In genomic region chr19:6968491-6969271, GRCm38 (mm10) we compare ENCODE assay signal across 8 mouse cellular contexts. TPM values are rescaled to one million over a fixed set of nuclear protein-coding genes. Genes with fewer than 3 reads are reported as not detected.
DNase-seq lines count a peak whose midpoint lies in the region; ATAC-seq and TF ChIP-seq lines count a peak whose summit lies in the region.

No protein-coding gene starts in this region.

- peak overlapping the region; percentile 89 for H3K9ac ChIP-seq in heart, embryonic 13.5 days
- peak overlapping the region; percentile 87 for H3K9ac ChIP-seq in intestine, embryonic 15.5 days
- H3K9ac ChIP-seq in stomach, postnatal 0 days (ENCODE audit: low read length): peak overlapping the region; percentile 82

- no peaks in the 10 kb centered on the region for H3K27me3 ChIP-seq in heart, embryonic 13.5 days (replicated peaks)
- no peaks in the 10 kb centered on the region for H3K27me3 ChIP-seq in intestine, embryonic 15.5 days (replicated peaks)
- H3K27me3 ChIP-seq in stomach, postnatal 0 days (ENCODE audit: control insufficient read depth, insufficient read depth, low read length): no peaks in the 10 kb centered on the region

- ATAC-seq in heart, embryonic 13.5 days (ENCODE audit: extremely low read depth, insufficient number of reproducible peaks, low FRiP score, low TSS enrichment): no peak
- ATAC-seq in intestine, embryonic 15.5 days: peak; percentile 86
- peak; percentile 30; the same call in 1 of the 2 replicates for ATAC-seq in stomach, postnatal 0 days (ENCODE audit: low FRiP score, low TSS enrichment)

- H3K4me2 ChIP-seq in heart, embryonic 13.5 days: peak overlapping the region; percentile 79
- peak overlapping the region; percentile 72 for H3K4me2 ChIP-seq in intestine, embryonic 15.5 days (replicated peaks)
- peak overlapping the region; percentile 87 for H3K4me2 ChIP-seq in stomach, postnatal 0 days (replicated peaks; ENCODE audit: low read depth)

- H3K27ac ChIP-seq in heart, embryonic 13.5 days (replicated peaks): 0 out of 2 replicates have a peak overlapping the region, but pooled peaks have one; percentile 17
- 0 out of 2 replicates have a peak overlapping the region, but pooled peaks have one; percentile 1 for H3K27ac ChIP-seq in brown adipose tissue, adult 24 weeks (replicated peaks; ENCODE audit: low read depth, low read length)
- peak overlapping the region; percentile 92 for H3K27ac ChIP-seq in intestine, embryonic 15.5 days
- H3K27ac ChIP-seq in stomach, postnatal 0 days (replicated peaks): peak overlapping the region; percentile 79

- H3K36me3 ChIP-seq in heart, embryonic 13.5 days: peaks cover 33% of the 10 kb centered on the region
- peaks cover 25% of the 10 kb centered on the region for H3K36me3 ChIP-seq in intestine, embryonic 15.5 days
- peaks cover 24% of the 10 kb centered on the region for H3K36me3 ChIP-seq in stomach, postnatal 0 days (ENCODE audit: control insufficient read depth, insufficient read depth, low read length)

- no peaks in the 10 kb centered on the region for H3K9me3 ChIP-seq in heart, embryonic 13.5 days
- no peaks in the 10 kb centered on the region for H3K9me3 ChIP-seq in intestine, embryonic 15.5 days
- no peaks in the 10 kb centered on the region for H3K9me3 ChIP-seq in stomach, postnatal 0 days (ENCODE audit: control insufficient read depth, low read length)

- no peak for TF ChIP-seq POLR2A in lung, adult 2 months (IDR thresholded peaks at IDR 0.05; ENCODE audit: borderline replicate concordance, extremely low read depth, low read depth, low read length)

- TF ChIP-seq EP300 in stomach, postnatal 0 days (optimal IDR thresholded peaks at IDR 0.05): no peak

- WGBS in heart, embryonic 13.5 days: 10% methylated on average over 15 of the region's 15 CpGs
- WGBS in intestine, embryonic 15.5 days: 5% methylated on average over 15 of the region's 15 CpGs
- 7% methylated on average over 15 of the region's 15 CpGs for WGBS in lung, adult 2 months
- WGBS in stomach, postnatal 0 days: 5% methylated on average over 15 of the region's 15 CpGs

- H3K4me3 ChIP-seq in heart, embryonic 13.5 days: peak overlapping the region; percentile 70
- peak overlapping the region; percentile 95 for H3K4me3 ChIP-seq in brown adipose tissue, adult 24 weeks (ENCODE audit: insufficient read depth, low read depth, low read length)
- peak overlapping the region; percentile 74 for H3K4me3 ChIP-seq in intestine, embryonic 15.5 days (replicated peaks)
- H3K4me3 ChIP-seq in lung, adult 2 months (replicated peaks; ENCODE audit: extremely low read depth, low read depth, low read length): peak overlapping the region; percentile 82
- H3K4me3 ChIP-seq in stomach, postnatal 0 days (ENCODE audit: low read depth, low read length): peak overlapping the region; percentile 76

- TF ChIP-seq CTCF in lung, adult 2 months (IDR thresholded peaks at IDR 0.05; ENCODE audit: insufficient read depth, low read length): no peak
- TF ChIP-seq CTCF in stomach, postnatal 0 days (IDR thresholded peaks at IDR 0.05; ENCODE audit: low read depth): no peak

- peaks cover 41% of the 10 kb centered on the region for H3K4me1 ChIP-seq in heart, embryonic 13.5 days
- H3K4me1 ChIP-seq in brown adipose tissue, adult 24 weeks (ENCODE audit: control insufficient read depth, insufficient read depth, insufficient read length, low read length): peaks cover 3% of the 10 kb centered on the region
- H3K4me1 ChIP-seq in intestine, embryonic 15.5 days (replicated peaks): peaks cover 50% of the 10 kb centered on the region
- peaks cover 13% of the 10 kb centered on the region for H3K4me1 ChIP-seq in lung, adult 2 months (ENCODE audit: control insufficient read depth, insufficient read depth, low read length)
- peaks cover 10% of the 10 kb centered on the region for H3K4me1 ChIP-seq in stomach, postnatal 0 days (replicated peaks; ENCODE audit: control insufficient read depth, insufficient read depth)

- DNase-seq in heart, adult 9 months (ENCODE audit: low spot score in 2 of 2): no peak
- DNase-seq in lung, adult 2 months: peak; percentile 55
- DNase-seq in stomach, postnatal 0 days (ENCODE audit: low spot score): peak; percentile 86
- DNase-seq in right cerebral cortex, adult 2 months (ENCODE audit: low spot score in 2 of 2): no peak
- DNase-seq in left cerebral cortex, adult 8-10 months (ENCODE audit: low spot score in 2 of 2): no peak

RNA-seq across cellular contexts. Expression of gene Ppp1r14b, which starts 6.1 kb away (rescaled TPM):
- 82.3 and 117 TPM in 2 replicates for polyA plus RNA-seq in heart, embryonic 13.5 days (2015; fragmentation: Nextera tagmentation; extraction: Ambion mirVana)
- polyA plus RNA-seq in brown adipose tissue, adult 24 weeks (2012; ENCODE audit: insufficient read depth, insufficient read length, missing spikeins): 210 and 250 TPM in 2 replicates
- 177 and 188 TPM in 2 replicates for polyA plus RNA-seq in intestine, embryonic 15.5 days (2015; fragmentation: Nextera tagmentation; extraction: Ambion mirVana)
- 47.1 and 53.6 TPM in 2 replicates for polyA plus RNA-seq in lung, adult 2 months (2012; rRNA removed)
- polyA plus RNA-seq in stomach, postnatal 0 days (2015; fragmentation: Nextera tagmentation; extraction: Ambion mirVana): 143 and 148 TPM in 2 replicates
- total RNA-seq in left cerebral cortex, adult 8-10 months (2022): 10 to 100 TPM; 56.6 to 72.1 (median 59.0) TPM

RNA-seq across cellular contexts. Expression of gene Plcb3, which starts 7.6 kb away (rescaled TPM):
- polyA plus RNA-seq in heart, embryonic 13.5 days (2015; fragmentation: Nextera tagmentation; extraction: Ambion mirVana): 18.1 and 18.6 TPM in 2 replicates
- 23.8 and 26.8 TPM in 2 replicates for polyA plus RNA-seq in brown adipose tissue, adult 24 weeks (2012; ENCODE audit: insufficient read depth, insufficient read length, missing spikeins)
- polyA plus RNA-seq in intestine, embryonic 15.5 days (2015; fragmentation: Nextera tagmentation; extraction: Ambion mirVana): 187 and 198 TPM in 2 replicates
- polyA plus RNA-seq in lung, adult 2 months (2012; rRNA removed): 109 and 124 TPM in 2 replicates
- polyA plus RNA-seq in stomach, postnatal 0 days (2015; fragmentation: Nextera tagmentation; extraction: Ambion mirVana): 30.0 and 33.2 TPM in 2 replicates
- total RNA-seq in left cerebral cortex, adult 8-10 months (2022): 10 to 100 TPM; 13.8 to 18.2 (median 14.5) TPM

RNA-seq across cellular contexts. Expression of gene Fkbp2, which starts 11.6 kb away (rescaled TPM):
- 80.9 and 98.7 TPM in 2 replicates for polyA plus RNA-seq in heart, embryonic 13.5 days (2015; fragmentation: Nextera tagmentation; extraction: Ambion mirVana)
- 126 and 133 TPM in 2 replicates for polyA plus RNA-seq in brown adipose tissue, adult 24 weeks (2012; ENCODE audit: insufficient read depth, insufficient read length, missing spikeins)
- 154 and 170 TPM in 2 replicates for polyA plus RNA-seq in intestine, embryonic 15.5 days (2015; fragmentation: Nextera tagmentation; extraction: Ambion mirVana)
- polyA plus RNA-seq in lung, adult 2 months (2012; rRNA removed): 42.3 and 51.3 TPM in 2 replicates
- 130 and 134 TPM in 2 replicates for polyA plus RNA-seq in stomach, postnatal 0 days (2015; fragmentation: Nextera tagmentation; extraction: Ambion mirVana)
- total RNA-seq in left cerebral cortex, adult 8-10 months (2022): 100 to 1,000 TPM in 2 of 4 experiments, 10 to 100 TPM in 2; 79.1 to 129 (median 98.4) TPM

RNA-seq across cellular contexts. Expression of gene Vegfb, which starts 18.8 kb away (rescaled TPM):
- polyA plus RNA-seq in heart, embryonic 13.5 days (2015; fragmentation: Nextera tagmentation; extraction: Ambion mirVana): 125 and 133 TPM in 2 replicates
- 255 and 283 TPM in 2 replicates for polyA plus RNA-seq in brown adipose tissue, adult 24 weeks (2012; ENCODE audit: insufficient read depth, insufficient read length, missing spikeins)
- polyA plus RNA-seq in intestine, embryonic 15.5 days (2015; fragmentation: Nextera tagmentation; extraction: Ambion mirVana): 44.0 and 46.7 TPM in 2 replicates
- 30.1 and 35.3 TPM in 2 replicates for polyA plus RNA-seq in lung, adult 2 months (2012; rRNA removed)
- polyA plus RNA-seq in stomach, postnatal 0 days (2015; fragmentation: Nextera tagmentation; extraction: Ambion mirVana): 26.2 and 28.0 TPM in 2 replicates
- total RNA-seq in left cerebral cortex, adult 8-10 months (2022): 100 to 1,000 TPM in 3 of 4 experiments, 10 to 100 TPM in 1; 98.9 to 107 (median 104) TPM

RNA-seq across cellular contexts. Expression of gene Dnajc4, which starts 23.7 kb away (rescaled TPM):
- 33.2 and 35.6 TPM in 2 replicates for polyA plus RNA-seq in heart, embryonic 13.5 days (2015; fragmentation: Nextera tagmentation; extraction: Ambion mirVana)
- polyA plus RNA-seq in brown adipose tissue, adult 24 weeks (2012; ENCODE audit: insufficient read depth, insufficient read length, missing spikeins): 70.0 and 78.9 TPM in 2 replicates
- 22.7 and 27.5 TPM in 2 replicates for polyA plus RNA-seq in intestine, embryonic 15.5 days (2015; fragmentation: Nextera tagmentation; extraction: Ambion mirVana)
- polyA plus RNA-seq in lung, adult 2 months (2012; rRNA removed): 36.9 and 38.9 TPM in 2 replicates
- polyA plus RNA-seq in stomach, postnatal 0 days (2015; fragmentation: Nextera tagmentation; extraction: Ambion mirVana): 33.0 and 37.2 TPM in 2 replicates
- 10 to 100 TPM; 27.0 to 32.6 (median 29.7) TPM for total RNA-seq in left cerebral cortex, adult 8-10 months (2022)

Comparison
In these comparisons a context has a peak if more than half of its experiments do, and no peak if none do; other contexts are left out.
1. H3K27ac ChIP-seq: peak in every context shown above with its lines; median percentile 92 in intestine, embryonic 15.5 days; 79 in stomach, postnatal 0 days; 17 in heart, embryonic 13.5 days; 1 in brown adipose tissue, adult 24 weeks.
2. DNase-seq: peak in lung, adult 2 months (single experiment) and stomach, postnatal 0 days (single experiment); none in heart, adult 9 months (0 of 2), right cerebral cortex, adult 2 months (0 of 2) and left cerebral cortex, adult 8-10 months (0 of 2).
3. Peak in every context shown above with its lines, with median percentiles within 50 percentile points of each other: H3K4me2 ChIP-seq, H3K4me3 ChIP-seq and H3K9ac ChIP-seq.